Mouse (Mus musculus): ENCODE measurements around the gene Fgf4.

- no peak for TF ChIP-seq CTCF (IDR thresholded peaks at IDR 0.05; ENCODE audit: borderline replicate concordance, insufficient read depth, low read length)
- no peak for TF ChIP-seq POLR2A (IDR thresholded peaks at IDR 0.05; ENCODE audit: low read depth, low read length)
Observed at GRCm38 (mm10) chr7:144861056-144861768, 14.0 kb downstream of the Fgf4 start.
